Mouse (Mus musculus) kidney, adult 2 months (tissue): ENCODE measurements around the gene Nat14.

Experiments
- CTCF ChIP-seq: fragments of 200-500 bp; conservative IDR thresholded peaks from 2 replicates; pipeline ENCODE4 v1.5.1; 2011; ENCODE audit warnings: low read depth, mild to moderate bottlenecking, control low read depth, low read length, moderate library complexity, mixed read lengths; ENCODE audit not compliant: insufficient read depth, insufficient read length
- POLR2A ChIP-seq: fragments of 200-500 bp; IDR thresholded peaks from one replicate; pipeline ENCODE4 v1.6.1; 2011; ENCODE audit warnings: low read depth, low read length, control low read depth

GRCm38 (mm10) chr7:4964988-4965387 lies 43.2 kb downstream of the Nat14 start:
- no peak for TF ChIP-seq CTCF
- TF ChIP-seq POLR2A: no peak
